Mouse (Mus musculus) myocyte (in vitro differentiated cells): ENCODE measurements around the gene 1700029P11Rik.

Experiments
- CEBPB ChIP-seq: IDR thresholded peaks from 2 replicates; pipeline ENCODE4 v1.6.1; 2011; ENCODE audit warnings: mild to moderate bottlenecking, moderate library complexity; ENCODE audit not compliant: poor library complexity, insufficient read depth, severe bottlenecking
- E2F4 ChIP-seq: IDR thresholded peaks from one replicate; pipeline ENCODE4 v1.6.1; 2011; ENCODE audit warnings: mild to moderate bottlenecking, control low read depth, moderate library complexity; ENCODE audit not compliant: insufficient read depth
- MAX ChIP-seq: IDR thresholded peaks from one replicate; pipeline ENCODE4 v1.6.1; 2011; ENCODE audit warnings: low read depth, mild to moderate bottlenecking, control low read depth
- MYOD1 ChIP-seq, 3 experiments: IDR thresholded peaks; one replicate each; pipeline ENCODE4 v1.6.1; 2011; ENCODE audit warnings: control low read depth in 2 of 3, low read depth in 2 of 3, mild to moderate bottlenecking in 2 of 3, moderate library complexity in 1 of 3; ENCODE audit not compliant: insufficient read length in 2 of 3, control insufficient read depth in 1 of 3
- MYOG ChIP-seq, 3 experiments: IDR thresholded peaks; one replicate each; pipeline ENCODE4 v1.6.1; 2011; ENCODE audit warnings: control low read depth in 2 of 3, low read depth in 2 of 3, mild to moderate bottlenecking in 2 of 3; ENCODE audit not compliant: insufficient read length in 2 of 3, control insufficient read depth in 1 of 3, insufficient read depth in 1 of 3
- POLR2A ChIP-seq: IDR thresholded peaks from one replicate; pipeline ENCODE4 v1.6.1; 2011; ENCODE audit warnings: low read depth, mild to moderate bottlenecking, control low read depth, moderate library complexity; ENCODE audit not compliant: insufficient read length
- POLR2AphosphoS2 ChIP-seq: IDR thresholded peaks from one replicate; pipeline ENCODE4 v1.6.1; 2011; ENCODE audit warnings: low read depth, control low read depth; ENCODE audit not compliant: insufficient read length
- SRF ChIP-seq: IDR thresholded peaks from one replicate; pipeline ENCODE4 v1.6.1; 2011; ENCODE audit warnings: low read depth; ENCODE audit not compliant: control insufficient read depth, insufficient read length
- TCF12 ChIP-seq: IDR thresholded peaks from one replicate; pipeline ENCODE4 v1.6.1; 2011; ENCODE audit warnings: mild to moderate bottlenecking, control low read depth; ENCODE audit not compliant: poor library complexity, insufficient read depth, severe bottlenecking
- USF1 ChIP-seq: IDR thresholded peaks from one replicate; pipeline ENCODE4 v1.6.1; 2011; ENCODE audit warnings: low read depth, mild to moderate bottlenecking, control low read depth, moderate library complexity

GRCm38 (mm10) chr15:81933986-81934385, 46.4 kb upstream of the 1700029P11Rik start:
- TF ChIP-seq SRF, result no peak
- no peak for TF ChIP-seq POLR2A
- TF ChIP-seq POLR2AphosphoS2, result no peak
- TF ChIP-seq E2F4, result no peak
- no peak for TF ChIP-seq MAX
- TF ChIP-seq MYOD1 (IDR thresholded peaks at IDR 0.05; ENCODE audit: control insufficient read depth in 1 of 3, insufficient read length in 2 of 3, low read depth in 2 of 3), result no peak
- no peak for TF ChIP-seq MYOG (IDR thresholded peaks at IDR 0.05; ENCODE audit: control insufficient read depth in 1 of 3, insufficient read depth in 1 of 3, insufficient read length in 2 of 3, low read depth in 2 of 3)
- TF ChIP-seq CEBPB, result no peak
- TF ChIP-seq USF1, result no peak
- TF ChIP-seq TCF12, result no peak
